Mouse (Mus musculus) CD4-positive, CD25-positive, alpha-beta regulatory T cell (primary cell): Measurements from ENCODE around the gene Tmem150b. TPM values are rescaled to one million over a fixed set of nuclear protein-coding genes. Genes with fewer than 3 reads are reported as not detected.

Experiments used
- polyA plus RNA-seq: library from polyadenylated mRNA; unstranded; fragments of 100-300 nt; shearing (Covaris generic); gene quantifications from one replicate; pipeline ENCODE4 v1.2.1, GENCODE M21; 2017

The Tmem150b gene
- 0.11 TPM for polyA plus RNA-seq

DNA sequence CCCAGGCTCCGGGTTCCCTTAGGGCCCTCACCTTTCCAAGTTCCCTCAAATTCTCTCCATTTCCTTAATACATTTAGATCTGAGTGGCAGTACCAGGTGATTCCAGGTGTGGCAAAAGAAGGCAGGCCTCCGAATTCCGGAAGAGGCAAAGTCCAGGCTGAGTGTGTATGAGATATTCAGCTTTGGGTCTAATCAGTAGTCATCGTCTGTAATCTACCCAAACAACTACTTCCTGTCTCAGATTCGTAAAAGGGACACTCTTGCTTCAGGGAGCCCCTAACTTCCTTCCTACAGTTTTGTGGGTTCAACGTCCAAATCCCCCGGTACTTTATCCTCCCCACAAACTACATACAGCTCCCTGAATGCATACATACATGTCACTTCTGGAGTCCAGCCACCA lies at the start of gene Tmem150b:
TSS of gene Tmem150b (minus strand) at position 81 of the 400 bp plus-strand sequence.

DNA sequence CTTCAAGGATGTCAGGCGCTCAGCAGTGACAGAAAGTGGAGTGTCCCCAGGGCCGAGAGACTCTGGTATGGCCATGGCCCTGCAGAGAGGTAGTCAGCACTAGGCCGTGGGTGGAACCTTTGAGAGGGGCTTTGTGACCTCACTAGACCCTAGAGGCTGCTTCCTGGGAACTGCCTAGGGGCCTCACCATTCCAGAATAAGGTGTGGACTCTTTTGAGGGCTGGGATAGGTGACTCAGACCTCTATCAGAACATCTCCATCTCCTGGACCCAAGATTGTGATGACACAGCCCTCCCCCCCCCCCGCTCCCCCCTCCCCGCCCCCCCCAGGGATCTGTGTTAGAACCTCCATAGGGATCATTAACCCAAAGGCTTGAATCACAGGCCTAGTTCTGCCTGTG lies 46.2 kb upstream of the Tmem150b start, which contains the start of gene Fam71e2:
TSS of gene Fam71e2 (minus strand) at position 101 of the 400 bp plus-strand sequence.

DNA sequence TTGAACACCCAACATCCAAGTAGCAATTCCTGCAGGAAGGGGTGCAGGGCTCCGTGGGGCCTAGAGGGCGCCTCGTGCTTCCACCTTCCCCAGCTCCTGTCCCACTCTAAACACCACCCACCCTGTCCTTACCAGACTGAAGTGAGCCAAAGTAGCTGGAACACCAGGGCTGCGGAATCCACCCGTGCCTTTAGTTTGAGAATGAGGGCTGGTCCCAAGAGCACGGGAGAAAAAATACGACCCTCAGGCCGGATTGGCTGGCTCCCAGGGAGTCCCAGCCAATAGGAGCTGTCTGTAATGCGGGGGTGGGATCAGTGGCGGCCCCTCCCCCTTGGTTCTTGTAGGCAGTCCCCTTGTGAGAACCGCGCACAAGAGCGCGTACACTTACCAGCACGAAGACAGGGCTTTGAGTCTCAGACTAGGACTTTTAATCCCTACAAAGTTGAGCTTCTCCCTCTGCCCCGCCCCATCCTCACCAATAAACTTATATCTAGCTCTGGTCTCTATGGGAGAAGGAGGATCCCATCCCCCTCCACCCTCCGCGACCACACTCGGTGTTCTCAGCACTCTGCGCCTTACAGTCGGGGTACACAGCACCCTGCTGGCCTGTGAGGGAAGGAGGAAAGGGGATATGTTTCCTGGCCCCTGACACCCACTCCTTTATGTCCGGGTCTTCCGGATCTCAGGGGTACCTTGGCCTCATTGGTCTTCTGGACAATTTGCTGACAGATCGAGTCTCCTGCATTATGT lies 27.9 kb upstream of the Tmem150b start, which contains the start of gene Cox6b2:
TSS of gene Cox6b2 (minus strand) at position 274 of the 750 bp plus-strand sequence.

DNA sequence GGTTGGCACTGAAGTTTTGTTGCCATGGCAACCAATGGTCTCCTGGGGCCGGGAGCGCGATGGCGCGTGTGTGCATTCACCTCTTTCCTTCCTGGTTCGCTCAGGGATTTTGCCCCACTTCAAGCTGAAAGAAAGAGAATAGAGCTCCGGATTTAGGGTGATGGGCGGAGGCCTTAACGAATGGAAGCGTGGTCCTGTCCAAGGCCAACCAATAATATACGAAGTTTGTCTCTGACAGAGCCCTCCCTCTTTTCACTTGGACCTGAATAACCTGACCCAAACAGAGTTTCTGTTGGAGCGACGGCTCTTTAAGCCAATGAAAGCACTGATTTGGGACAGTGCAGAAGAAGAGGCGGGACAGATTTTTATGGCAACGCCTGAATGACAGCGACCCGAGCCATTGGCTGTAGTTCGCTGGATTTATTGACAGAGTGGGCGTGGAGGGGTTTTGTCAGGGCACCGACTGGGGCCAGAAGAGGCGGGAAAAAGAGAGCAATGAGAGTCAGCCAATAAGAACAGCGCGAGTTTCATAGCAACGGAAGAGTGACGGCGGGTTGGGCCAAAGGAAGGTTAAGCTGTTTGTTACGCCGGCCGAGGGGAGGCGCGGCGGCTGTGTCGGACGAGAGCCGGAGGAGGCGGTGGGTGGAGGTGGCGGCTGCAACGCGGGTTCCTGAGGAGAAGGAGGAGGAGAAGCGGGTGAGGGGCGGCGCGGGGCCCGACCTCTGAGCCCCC lies 14.7 kb upstream of the Tmem150b start, which contains the start of gene Kmt5c:
TSS of gene Kmt5c (plus strand) at position 572 of the 732 bp plus-strand sequence.

DNA sequence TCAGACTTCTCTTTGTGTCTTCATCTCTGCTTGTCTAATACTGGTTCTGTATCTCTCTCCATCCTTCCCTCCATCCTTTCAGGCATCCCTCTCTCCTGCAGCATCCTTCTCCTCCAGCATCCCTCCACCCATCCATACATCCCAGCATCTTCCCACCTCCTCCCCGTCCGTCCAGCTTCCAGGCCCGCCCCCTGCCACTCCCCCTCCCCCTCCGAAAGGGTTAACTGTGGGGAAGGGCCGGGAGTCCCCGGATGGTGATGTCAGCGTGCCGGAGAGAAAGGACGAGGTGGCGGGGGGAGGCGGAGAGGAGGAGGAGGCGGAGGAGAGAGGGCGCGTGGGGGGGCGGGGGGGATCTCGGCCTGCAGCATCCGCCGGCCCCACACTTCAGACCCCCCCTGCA lies 34.7 kb downstream of the Tmem150b start, which contains the start of gene Brsk1:
TSS of gene Brsk1 (plus strand) at position 218 of the 400 bp plus-strand sequence.

DNA sequence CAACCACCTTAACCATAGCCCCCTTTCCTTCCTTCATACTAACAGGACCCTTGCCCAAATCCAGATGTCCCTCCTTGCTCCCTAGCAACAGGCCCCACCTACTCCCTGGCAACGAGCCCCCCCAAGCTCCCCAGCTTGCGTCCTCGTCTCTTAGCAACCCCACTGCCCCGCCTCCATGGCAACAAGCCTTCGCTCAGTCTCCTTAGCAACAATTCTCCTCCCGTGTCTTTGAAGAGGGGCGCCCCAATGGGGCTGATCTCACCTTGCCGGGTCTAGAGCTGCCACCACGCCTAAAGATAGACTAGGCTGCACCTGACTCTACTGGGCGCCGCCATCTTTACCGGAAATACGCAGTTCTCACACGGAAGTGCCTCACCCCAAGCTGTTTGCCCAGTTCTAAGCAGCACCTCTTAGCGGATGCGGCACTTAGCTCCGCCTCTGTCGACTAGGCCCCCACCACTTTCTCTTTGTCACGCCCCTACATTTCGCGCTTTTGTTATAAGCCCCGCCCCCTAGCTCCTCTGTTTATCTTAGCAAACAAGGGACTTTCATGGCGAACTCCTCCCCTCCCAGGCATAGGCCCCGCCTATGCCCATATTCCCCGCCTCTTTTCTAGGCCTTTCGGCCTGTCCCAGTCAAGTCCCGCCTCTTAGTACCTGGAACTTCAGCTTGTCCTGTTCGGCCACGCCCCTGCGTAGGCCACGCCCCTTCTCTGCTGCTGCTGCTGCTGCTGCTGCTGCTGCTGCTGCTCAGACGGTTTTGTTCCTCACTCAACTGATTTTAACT lies 40.2 kb downstream of the Tmem150b start, which contains the start of gene Hspbp1:
TSS of gene Hspbp1 (minus strand) at position 437 of the 786 bp plus-strand sequence.

DNA sequence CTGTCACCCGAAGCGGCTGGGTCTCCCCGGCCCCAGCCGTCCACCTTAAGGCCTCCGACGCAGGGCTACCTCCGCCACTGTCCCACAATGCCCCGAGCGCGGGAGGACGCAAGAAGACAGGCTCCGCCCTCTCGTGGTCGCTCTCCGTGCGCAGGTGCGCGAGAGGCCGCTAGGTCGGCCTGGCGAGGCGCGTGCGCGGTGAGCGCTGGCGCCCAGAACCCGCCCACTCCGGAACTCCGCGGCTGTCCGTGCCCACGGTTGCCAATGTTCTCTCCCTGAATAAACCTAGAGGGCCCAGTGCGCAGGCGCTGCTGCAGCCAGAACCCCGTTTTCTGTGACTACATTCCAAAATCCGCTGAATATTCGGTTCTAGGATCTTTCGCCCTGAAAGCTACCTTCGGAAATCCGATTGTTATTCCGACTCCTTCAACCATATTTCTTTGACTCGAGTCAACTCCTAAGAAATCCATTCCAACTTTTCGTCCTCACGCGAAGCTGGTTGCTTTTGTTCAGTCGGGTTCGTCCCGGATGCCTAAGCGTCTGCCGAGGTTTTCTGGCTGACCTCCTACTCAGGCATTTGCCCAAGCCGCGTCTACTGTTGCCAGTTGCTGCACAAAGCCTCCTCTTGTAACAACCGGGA lies 66.0 kb downstream of the Tmem150b start, which contains the start of gene Ppp6r1:
TSS of gene Ppp6r1 (minus strand) at position 108 of the 640 bp plus-strand sequence.

Other genes starting within 250 kb of the Tmem150b start
- 168 TPM for gene Ppp1r12c, start 223.6 kb downstream of the Tmem150b start, polyA plus RNA-seq
- 5.3 TPM for gene Tnnt1, start 208.9 kb downstream of the Tmem150b start, polyA plus RNA-seq
- gene Tnni3, start 201.0 kb downstream of the Tmem150b start, polyA plus RNA-seq, result 0.47 TPM
- gene Dnaaf3, start 192.8 kb downstream of the Tmem150b start, polyA plus RNA-seq, result 0.39 TPM
- 0.16 TPM for gene Syt5, start 177.7 kb downstream of the Tmem150b start, polyA plus RNA-seq
- gene Ptprh, start 121.2 kb downstream of the Tmem150b start, polyA plus RNA-seq, result not detected
- gene Tmem86b, start 93.8 kb downstream of the Tmem150b start, polyA plus RNA-seq, result 11.1 TPM
- 300 TPM for gene Ppp6r1, start 66.2 kb downstream of the Tmem150b start, polyA plus RNA-seq
- 77.3 TPM for gene Hspbp1, start 40.2 kb downstream of the Tmem150b start, polyA plus RNA-seq
- not detected for gene Brsk1, start 34.6 kb downstream of the Tmem150b start, polyA plus RNA-seq
- 33.5 TPM for gene Kmt5c, start 14.9 kb upstream of the Tmem150b start, polyA plus RNA-seq
- 3.4 TPM for gene Cox6b2, start 27.8 kb upstream of the Tmem150b start, polyA plus RNA-seq
- gene Fam71e2, start 46.1 kb upstream of the Tmem150b start, polyA plus RNA-seq, result not detected
- gene Il11, start 57.6 kb upstream of the Tmem150b start, polyA plus RNA-seq, result not detected
- not detected for gene Tmem190, start 57.7 kb upstream of the Tmem150b start, polyA plus RNA-seq
- gene Tmem238, start 64.4 kb upstream of the Tmem150b start, polyA plus RNA-seq, result 13.4 TPM
- 323 TPM for gene Rpl28, start 67.6 kb upstream of the Tmem150b start, polyA plus RNA-seq
- gene Ube2s, start 87.3 kb upstream of the Tmem150b start, polyA plus RNA-seq, result 106 TPM
- gene Shisa7, start 119.4 kb upstream of the Tmem150b start, polyA plus RNA-seq, result not detected
- gene Isoc2b, start 145.0 kb upstream of the Tmem150b start, polyA plus RNA-seq, result 33.3 TPM
- gene Isoc2a, start 151.9 kb upstream of the Tmem150b start, polyA plus RNA-seq, result 1.1 TPM
- not detected for gene Gm36210, start 181.3 kb upstream of the Tmem150b start, polyA plus RNA-seq
- 2.6 TPM for gene Zfp628, start 190.0 kb upstream of the Tmem150b start, polyA plus RNA-seq
- gene Nat14, start 196.8 kb upstream of the Tmem150b start, polyA plus RNA-seq, result 0.79 TPM
- gene Ssc5d, start 200.5 kb upstream of the Tmem150b start, polyA plus RNA-seq, result 0.17 TPM
- 0.25 TPM for gene Sbk2, start 239.2 kb upstream of the Tmem150b start, polyA plus RNA-seq
- gene Sbk3, start 245.9 kb upstream of the Tmem150b start, polyA plus RNA-seq, result not detected